Mouse (Mus musculus) MEL (cell line): ENCODE measurements around the gene Glipr1. TPM values are rescaled to one million over a fixed set of nuclear protein-coding genes. Genes with fewer than 3 reads are reported as not detected.

Source experiments
- DNase-seq: peaks from one replicate; pipeline ENCODE4 v3.0.0; 2011; ENCODE audit warnings: low read depth, low spot score
- H3K27ac ChIP-seq: 2 replicates; pipeline ENCODE4 v1.5.1; 2012; ENCODE audit warnings: low read depth, mild to moderate bottlenecking, control low read depth, low read length, moderate library complexity; ENCODE audit not compliant: control insufficient read depth
- H3K27me3 ChIP-seq, 2 experiments: fragments of 150-350 bp in 1 of 2; sonication (generic) in 1 of 2; 2 replicates each; pipeline ENCODE4 v1.6.1; 2012; ENCODE audit warnings: low read length in 2 of 2, mild to moderate bottlenecking in 2 of 2, improper control_type of control experiment in 1 of 2, moderate library complexity in 1 of 2; ENCODE audit not compliant: insufficient read depth in 2 of 2, control insufficient read depth in 1 of 2
- H3K36me3 ChIP-seq, 2 experiments: 2 replicates each; pipeline ENCODE4 v1.6.1; 2012 to 2014; ENCODE audit warnings: low read length in 2 of 2, improper control_type of control experiment in 1 of 2, inconsistent platforms in 1 of 2, mild to moderate bottlenecking in 1 of 2; ENCODE audit not compliant: insufficient read depth in 2 of 2, control insufficient read depth in 1 of 2
- H3K4me1 ChIP-seq, 2 experiments: fragments of 150-350 bp in 1 of 2; sonication (generic) in 1 of 2; 2 replicates each; pipeline ENCODE4 v1.6.1; 2012; ENCODE audit warnings: low read length in 2 of 2, improper control_type of control experiment in 1 of 2, mild to moderate bottlenecking in 1 of 2; ENCODE audit not compliant: insufficient read depth in 2 of 2, control insufficient read depth in 1 of 2
- H3K4me3 ChIP-seq, 2 experiments: fragments of 150-350 bp in 1 of 2; sonication (generic) in 1 of 2; 2 replicates each; pipeline ENCODE4 v1.5.1; 2012; ENCODE audit warnings: low read depth in 2 of 2, low read length in 2 of 2, mild to moderate bottlenecking in 2 of 2, moderate library complexity in 2 of 2, control low read depth in 1 of 2, improper control_type of control experiment in 1 of 2; ENCODE audit not compliant: control insufficient read depth in 1 of 2, insufficient read depth in 1 of 2
- H3K79me2 ChIP-seq: 2 replicates; pipeline ENCODE4 v1.6.1; 2012; ENCODE audit warnings: mild to moderate bottlenecking, low read length, moderate library complexity; ENCODE audit not compliant: control insufficient read depth, poor library complexity, insufficient read depth
- H3K9ac ChIP-seq: 2 replicates; pipeline ENCODE4 v1.6.1; 2012; ENCODE audit warnings: low read depth, mild to moderate bottlenecking, control low read depth, low read length, moderate library complexity; ENCODE audit not compliant: control insufficient read depth, poor library complexity, severe bottlenecking
- H3K9me3 ChIP-seq: fragments of 150-350 bp; sonication (generic); replicated peaks from 2 replicates; pipeline ENCODE4 v1.6.1; 2012; ENCODE audit warnings: mild to moderate bottlenecking, low read length, improper control_type of control experiment, moderate library complexity; ENCODE audit not compliant: insufficient read depth
- BHLHE40 ChIP-seq: IDR thresholded peaks from 2 replicates; pipeline ENCODE4 v1.6.1; 2012; ENCODE audit warnings: low read depth, mild to moderate bottlenecking, inconsistent platforms, low read length, improper control_type of control experiment, borderline replicate concordance
- CHD1 ChIP-seq: IDR thresholded peaks from 2 replicates; pipeline ENCODE4 v1.6.1; 2012; ENCODE audit warnings: low read depth, mild to moderate bottlenecking, inconsistent platforms, low read length, improper control_type of control experiment
- CTCF ChIP-seq, 3 experiments: IDR thresholded peaks in 2 of 3; conservative IDR thresholded peaks in 1 of 3; 2 replicates each; pipeline ENCODE4 v1.5.1; 2011 to 2012; ENCODE audit warnings: low read length in 3 of 3, low read depth in 2 of 3, mild to moderate bottlenecking in 2 of 3, improper control_type of control experiment in 1 of 3, inconsistent platforms in 1 of 3, mixed read lengths in 1 of 3, moderate library complexity in 1 of 3; ENCODE audit not compliant: control insufficient read depth in 1 of 3, insufficient read depth in 1 of 3, poor library complexity in 1 of 3, severe bottlenecking in 1 of 3
- E2F4 ChIP-seq: IDR thresholded peaks from 2 replicates; pipeline ENCODE4 v1.6.1; 2011; ENCODE audit warnings: low read depth, low read length, improper control_type of control experiment, borderline replicate concordance
- ELF1 ChIP-seq: IDR thresholded peaks from 2 replicates; pipeline ENCODE4 v1.6.1; 2014; ENCODE audit warnings: low read depth, mild to moderate bottlenecking, inconsistent platforms, low read length, improper control_type of control experiment, moderate library complexity
- ETS1 ChIP-seq: IDR thresholded peaks from 2 replicates; pipeline ENCODE4 v1.6.1; 2012; ENCODE audit warnings: low read depth, mild to moderate bottlenecking, inconsistent platforms, low read length, improper control_type of control experiment, moderate library complexity
- GABPA ChIP-seq: IDR thresholded peaks from 2 replicates; pipeline ENCODE4 v1.6.1; 2012; ENCODE audit warnings: low read depth, mild to moderate bottlenecking, inconsistent platforms, low read length, improper control_type of control experiment, moderate library complexity
- GATA1 ChIP-seq: IDR thresholded peaks from 2 replicates; pipeline ENCODE4 v1.6.1; 2011; ENCODE audit warnings: low read depth, low read length, improper control_type of control experiment
- JUND ChIP-seq: IDR thresholded peaks from 2 replicates; pipeline ENCODE4 v1.6.1; 2011; ENCODE audit warnings: low read depth, mild to moderate bottlenecking, improper control_type of control experiment, low read length
- KAT2A ChIP-seq: conservative IDR thresholded peaks from 2 replicates; pipeline ENCODE4 v1.6.1; 2012; ENCODE audit warnings: low read depth, low read length, improper control_type of control experiment, inconsistent platforms
- MAFK ChIP-seq: IDR thresholded peaks from 2 replicates; pipeline ENCODE4 v1.6.1; 2011; ENCODE audit warnings: low read depth, mild to moderate bottlenecking, low read length, improper control_type of control experiment, borderline replicate concordance
- MAZ ChIP-seq: IDR thresholded peaks from 2 replicates; pipeline ENCODE4 v1.6.1; 2012; ENCODE audit warnings: low read depth, mild to moderate bottlenecking, inconsistent platforms, low read length, improper control_type of control experiment
- MEF2A ChIP-seq: IDR thresholded peaks from 2 replicates; pipeline ENCODE4 v1.6.1; 2014; ENCODE audit warnings: low read depth, mild to moderate bottlenecking, inconsistent platforms, low read length, improper control_type of control experiment; ENCODE audit not compliant: poor library complexity, insufficient replicate concordance, severe bottlenecking; ENCODE audit errors: extremely low read depth
- MXI1 ChIP-seq: IDR thresholded peaks from 2 replicates; pipeline ENCODE4 v1.6.1; 2011; ENCODE audit warnings: mild to moderate bottlenecking, low read depth, low read length, improper control_type of control experiment
- MYB ChIP-seq: IDR thresholded peaks from 2 replicates; pipeline ENCODE4 v1.6.1; 2011; ENCODE audit warnings: mild to moderate bottlenecking, low read depth, low read length, improper control_type of control experiment
- MYC ChIP-seq: IDR thresholded peaks from 2 replicates; pipeline ENCODE4 v1.6.1; 2011; ENCODE audit warnings: low read depth, mild to moderate bottlenecking, low read length, improper control_type of control experiment, moderate library complexity
- POLR2AphosphoS5 ChIP-seq: IDR thresholded peaks from 2 replicates; pipeline ENCODE4 v1.6.1; 2012; ENCODE audit warnings: low read depth, borderline replicate concordance, mild to moderate bottlenecking, inconsistent platforms, low read length, moderate library complexity, mixed read lengths
- RAD21 ChIP-seq: IDR thresholded peaks from 2 replicates; pipeline ENCODE4 v1.6.1; 2011; ENCODE audit warnings: mild to moderate bottlenecking, low read depth, low read length, improper control_type of control experiment
- RCOR1 ChIP-seq: IDR thresholded peaks from 2 replicates; pipeline ENCODE4 v1.6.1; 2012; ENCODE audit warnings: low read depth, mild to moderate bottlenecking, inconsistent platforms, low read length, improper control_type of control experiment
- SIN3A ChIP-seq: IDR thresholded peaks from 2 replicates; pipeline ENCODE4 v1.6.1; 2012; ENCODE audit warnings: low read length, improper control_type of control experiment, inconsistent platforms
- SMC3 ChIP-seq: IDR thresholded peaks from 2 replicates; pipeline ENCODE4 v1.6.1; 2011; ENCODE audit warnings: low read depth, low read length, improper control_type of control experiment
- TBP ChIP-seq: IDR thresholded peaks from 2 replicates; pipeline ENCODE4 v1.8.0; 2011; ENCODE audit warnings: low read depth, low read length, improper control_type of control experiment
- UBTF ChIP-seq: IDR thresholded peaks from 2 replicates; pipeline ENCODE4 v1.6.1; 2012; ENCODE audit warnings: low read depth, mild to moderate bottlenecking, inconsistent platforms, low read length, improper control_type of control experiment, moderate library complexity, borderline replicate concordance; ENCODE audit not compliant: insufficient read depth
- USF2 ChIP-seq, 2 experiments: IDR thresholded peaks; 2 replicates each; pipeline ENCODE4 v1.6.1; 2011 to 2012; ENCODE audit warnings: improper control_type of control experiment in 2 of 2, low read length in 2 of 2, borderline replicate concordance in 1 of 2, inconsistent platforms in 1 of 2, low read depth in 1 of 2, mild to moderate bottlenecking in 1 of 2; ENCODE audit not compliant: insufficient read depth in 1 of 2
- ZMIZ1 ChIP-seq: IDR thresholded peaks from 2 replicates; pipeline ENCODE4 v1.6.1; 2012; ENCODE audit warnings: low read depth, mild to moderate bottlenecking, inconsistent platforms, low read length, improper control_type of control experiment, moderate library complexity
- ZNF384 ChIP-seq: IDR thresholded peaks from 2 replicates; pipeline ENCODE4 v1.6.1; 2012; ENCODE audit warnings: low read depth, mild to moderate bottlenecking, inconsistent platforms, low read length, improper control_type of control experiment
- polyA plus RNA-seq, 2 experiments: library from polyadenylated mRNA; stranded (reverse) in 1 of 2; unstranded in 1 of 2; fragments of >175 nt in 1 of 2; fragments of >200 nt in 1 of 2; gene quantifications; 2 replicates each; pipeline versions ENCODE4 v1.2.1 to v1.2.4; 2012; ENCODE audit warnings: low replicate concordance in 2 of 2, low read depth in 1 of 2; ENCODE audit not compliant: insufficient read length in 2 of 2, insufficient read depth in 1 of 2, missing spikeins in 1 of 2
- total RNA-seq: library from RNA; depleted of rRNA; stranded (reverse); fragments of 300-350 nt; gene quantifications from 2 replicates; pipeline ENCODE4 v1.2.3, GENCODE M21; 2012

Glipr1 gene
- total and polyA plus RNA-seq, 3 experiments = 0.62 to 0.88 TPM; not detected in 1

GRCm38 (mm10) chr10:111960459-111960858 lies 42.0 kb downstream of the Glipr1 start:
- Histone ChIP-seq H3K9ac (no peak overlapping the region), H3K79me2 (no peaks in the 10 kb centered on the region), H3K27ac (no peak overlapping the region), H3K4me1 (peaks cover 0 to 7% of the 10 kb centered on the region in 2 experiments; a peak in 1 of 4 replicates), H3K27me3 (peaks cover 3% of the 10 kb centered on the region in 2 experiments; a peak in 3 of 4 replicates), H3K9me3 (no peaks in the 10 kb centered on the region), H3K4me3 (no peak overlapping the region), H3K36me3 (no peaks in the 10 kb centered on the region)
- TF ChIP-seq SIN3A = no peak
- TF ChIP-seq JUND = no peak
- TF ChIP-seq ZMIZ1 = no peak
- TF ChIP-seq MYB = no peak
- no peak for TF ChIP-seq ZNF384
- no peak for TF ChIP-seq TBP
- TF ChIP-seq GABPA = no peak
- no peak for TF ChIP-seq UBTF
- no peak for TF ChIP-seq ETS1
- TF ChIP-seq RAD21 = no peak
- no peak for TF ChIP-seq KAT2A
- TF ChIP-seq POLR2AphosphoS5 = no peak
- TF ChIP-seq ELF1 = no peak
- no peak for TF ChIP-seq MEF2A
- no peak for TF ChIP-seq MXI1
- no peak for TF ChIP-seq MAFK
- TF ChIP-seq SMC3 = no peak
- no peak for TF ChIP-seq CHD1
- TF ChIP-seq MAZ = no peak
- TF ChIP-seq USF2 (IDR thresholded peaks at IDR 0.05; ENCODE audit: borderline replicate concordance in 1 of 2, insufficient read depth in 1 of 2, low read depth in 1 of 2, low read length in 2 of 2) = no peak
- DNase-seq = no peak

- Histone ChIP-seq H3K27me3 (peaks cover 3% of the 10 kb centered on the region in 2 experiments; a peak in 3 of 4 replicates), H3K9ac (no peak overlapping the region), H3K4me3 (no peak overlapping the region), H3K27ac (no peak overlapping the region), H3K36me3 (no peaks in the 10 kb centered on the region), H3K79me2 (no peaks in the 10 kb centered on the region), H3K9me3 (no peaks in the 10 kb centered on the region), H3K4me1 (peaks cover 0 to 3% of the 10 kb centered on the region in 2 experiments; a peak in 1 of 4 replicates)
- TF ChIP-seq TBP (no peak), MYC (no peak), SIN3A (no peak), RCOR1 (no peak), BHLHE40 (no peak), GATA1 (no peak), E2F4 (no peak), CTCF (IDR thresholded peaks at IDR 0.05 in 2 of 3, conservative IDR thresholded peaks at IDR 0.05 in 1 of 3; ENCODE audit: control insufficient read depth in 1 of 3, insufficient read depth in 1 of 3, low read depth in 2 of 3, low read length in 3 of 3, poor library complexity in 1 of 3, severe bottlenecking in 1 of 3) (no peak)
- no peak for DNase-seq
Measured at GRCm38 (mm10) chr10:111959353-111959752, 43.1 kb downstream of the Glipr1 start.
